Mouse (Mus musculus) adrenal gland, adult 18-20 months (tissue): Measurements from ENCODE around the gene Camk1. TPM values are rescaled to one million over a fixed set of nuclear protein-coding genes. Genes with fewer than 3 reads are reported as not detected.
A peak's percentile ranks its signal among the peaks of the same experiment; 100 is the strongest.
"Not testable (repeated sequence)": the region's sequence is repeated elsewhere in the genome, so short reads cannot be mapped to it uniquely, and the experiment has no call there.

Experiments
- DNase-seq, 2 experiments: peaks; one replicate each; pipeline ENCODE4 v3.0.0; 2021 to 2022; ENCODE audit warnings: low spot score in 2 of 2
- total RNA-seq, 2 experiments: library from RNA; stranded (reverse); gene quantifications; 1 replicate in 1 of 2; 2 replicates in 1 of 2; pipeline ENCODE4 v1.2.3; 2021

Gene Camk1
- total RNA-seq, 2 experiments from 2014 or later, result 53.1 to 55.4 TPM

DNA sequence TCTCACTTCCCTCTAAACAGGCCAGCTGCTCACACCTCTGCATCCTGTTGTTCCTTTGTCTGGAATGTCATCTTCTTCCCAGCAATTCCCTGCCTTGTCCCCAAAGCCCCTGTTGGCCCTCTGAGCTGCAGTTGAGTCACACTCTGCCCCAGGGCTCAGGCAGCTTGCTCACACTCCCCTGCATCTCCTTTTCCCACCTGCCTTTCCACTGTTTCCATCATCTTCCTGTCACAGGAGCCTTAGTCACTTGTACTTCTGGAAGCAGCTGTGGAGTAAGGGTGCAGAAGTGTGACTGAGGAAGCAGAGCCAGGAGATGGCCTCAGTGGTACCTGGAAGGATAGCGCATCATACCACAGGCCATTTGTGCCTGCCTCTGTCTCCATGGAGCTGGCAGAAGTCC, 18.5 kb upstream of the Camk1 start:
- DNase-seq, result no peak

DNA sequence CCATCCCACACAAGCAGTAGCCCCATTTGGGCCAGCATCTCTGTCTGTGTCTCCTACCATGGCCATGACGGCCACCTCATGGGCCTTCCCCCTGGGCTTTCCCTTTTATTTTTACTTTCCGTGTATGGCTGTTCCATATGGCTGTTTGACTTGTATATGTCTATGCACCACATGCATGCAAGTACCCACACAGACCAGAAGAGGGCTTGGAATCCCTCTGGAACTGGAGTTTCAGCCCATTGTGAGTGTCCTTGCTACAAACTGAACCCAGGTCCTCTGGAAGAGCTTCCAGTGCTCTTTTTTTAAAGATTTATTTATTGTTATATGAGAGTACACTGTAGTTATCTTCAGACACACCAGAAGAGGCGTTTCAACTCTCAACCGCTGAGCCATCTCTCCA, 17.7 kb upstream of the Camk1 start:
- DNase-seq, result no peak

DNA sequence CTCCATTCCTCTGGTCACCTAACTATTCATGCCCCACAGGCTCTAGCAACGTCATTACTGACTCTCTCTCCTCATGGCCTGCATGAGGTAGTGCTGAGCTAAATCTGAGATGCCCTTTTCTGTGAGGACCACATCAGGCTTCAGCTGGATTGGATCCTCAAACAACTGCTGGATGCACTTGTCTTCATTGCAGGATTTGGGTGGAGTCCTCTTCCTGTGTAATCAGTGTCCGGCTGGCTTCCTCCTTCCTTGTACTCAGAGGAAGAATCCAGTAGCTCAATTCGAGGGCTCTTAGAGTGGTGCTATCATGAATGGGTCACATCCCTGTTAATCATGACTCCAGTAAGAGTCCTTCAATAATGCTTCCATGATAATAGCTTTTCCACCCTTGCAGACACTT, 9.9 kb upstream of the Camk1 start:
- DNase-seq, result no peak

DNA sequence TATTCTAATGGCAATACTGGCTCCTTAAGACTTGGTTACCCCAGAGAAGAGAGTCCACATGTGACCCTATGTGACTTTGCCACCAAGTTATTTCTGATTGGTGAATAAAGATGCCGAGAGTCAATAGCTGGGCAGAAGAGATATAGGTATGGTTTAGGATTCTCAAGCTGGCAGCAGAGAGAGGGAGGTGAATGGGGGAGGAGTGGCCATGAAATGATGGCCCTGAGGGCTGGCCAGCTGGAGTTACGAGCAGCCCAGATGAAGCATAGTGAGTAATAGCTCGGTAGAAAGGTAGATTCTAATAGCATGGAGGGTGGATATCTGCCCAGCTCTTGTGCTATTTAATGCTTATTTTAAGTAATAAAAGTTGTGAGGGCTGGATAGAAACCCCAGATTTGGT, 9.0 kb upstream of the Camk1 start:
- DNase-seq, result no peak

DNA sequence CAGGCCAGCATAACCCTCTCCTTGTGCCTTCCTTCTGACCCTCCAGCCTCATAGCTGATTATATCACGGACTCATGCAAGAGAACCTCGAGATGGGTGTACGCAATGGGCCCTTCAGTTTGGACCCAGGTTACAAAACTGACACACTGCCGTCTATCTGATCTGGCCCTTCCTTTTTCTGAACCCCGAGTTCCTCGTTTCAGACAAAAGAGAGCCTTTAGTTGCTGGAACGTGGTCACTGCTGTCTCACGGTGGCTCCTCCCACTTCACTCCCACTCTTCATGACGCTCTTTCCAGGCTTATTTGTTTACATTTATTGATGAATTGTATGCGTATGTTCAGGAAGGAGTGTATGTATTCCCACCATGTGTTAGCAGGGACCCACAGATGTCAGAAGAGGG, 7.9 kb upstream of the Camk1 start:
- no peak for DNase-seq

DNA sequence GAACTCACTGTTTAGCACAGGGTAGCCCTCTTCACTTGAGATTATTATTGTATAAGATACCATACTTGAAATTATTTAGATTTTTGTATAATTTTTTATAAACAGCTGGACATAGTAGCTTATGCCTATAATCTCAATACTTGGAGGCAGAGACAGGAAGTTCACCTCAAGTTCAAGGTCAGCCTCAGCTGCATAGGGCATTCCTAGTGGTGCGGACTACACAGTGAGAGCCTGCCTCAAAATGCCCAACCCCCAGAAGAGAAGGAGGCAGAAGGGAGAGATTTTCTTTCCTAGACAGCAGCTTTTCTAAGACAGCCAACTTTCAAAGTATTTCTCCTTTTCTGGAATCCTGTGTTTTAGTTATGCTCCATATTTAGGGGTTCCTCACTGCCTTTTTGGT, 7.4 kb upstream of the Camk1 start:
- no peak for DNase-seq

DNA sequence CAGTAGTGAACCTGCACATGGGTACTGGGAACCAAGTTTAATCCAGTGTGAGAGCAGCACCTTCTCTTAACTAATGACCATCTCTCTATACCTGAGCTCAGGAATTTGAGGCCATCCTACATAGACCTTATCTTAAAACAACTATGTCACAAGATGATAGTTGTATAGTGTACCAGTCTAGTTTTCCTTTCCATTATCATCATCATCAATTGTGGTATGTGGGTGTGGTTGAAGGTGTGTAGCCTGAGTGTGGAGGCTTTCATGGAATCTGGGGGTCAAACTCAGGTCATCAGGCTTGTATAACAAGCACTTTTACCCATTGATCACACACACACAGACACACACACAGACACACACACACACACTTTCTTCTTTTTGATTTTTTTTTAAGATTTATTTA, 6.8 kb upstream of the Camk1 start:
- DNase-seq, result no peak

DNA sequence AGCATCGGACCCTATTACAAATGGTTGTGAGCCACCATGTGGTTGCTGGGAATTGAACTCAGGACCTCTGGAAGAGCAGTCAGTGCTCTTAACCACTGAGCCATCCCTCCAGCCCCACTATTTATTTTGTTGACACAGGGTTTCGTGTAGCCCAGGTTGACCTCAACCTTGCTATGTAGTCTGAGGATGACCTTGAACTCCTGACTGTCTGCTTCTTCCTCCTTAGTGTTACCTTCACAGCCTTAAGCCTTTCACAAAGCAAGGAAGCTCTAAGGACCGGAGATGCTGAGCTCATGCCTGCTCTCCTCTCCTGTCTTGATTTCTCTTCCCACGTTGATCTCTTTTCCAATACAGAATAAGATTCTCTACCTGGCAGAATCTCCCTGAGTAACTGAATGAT, 3.1 kb upstream of the Camk1 start:
- no peak for DNase-seq

DNA sequence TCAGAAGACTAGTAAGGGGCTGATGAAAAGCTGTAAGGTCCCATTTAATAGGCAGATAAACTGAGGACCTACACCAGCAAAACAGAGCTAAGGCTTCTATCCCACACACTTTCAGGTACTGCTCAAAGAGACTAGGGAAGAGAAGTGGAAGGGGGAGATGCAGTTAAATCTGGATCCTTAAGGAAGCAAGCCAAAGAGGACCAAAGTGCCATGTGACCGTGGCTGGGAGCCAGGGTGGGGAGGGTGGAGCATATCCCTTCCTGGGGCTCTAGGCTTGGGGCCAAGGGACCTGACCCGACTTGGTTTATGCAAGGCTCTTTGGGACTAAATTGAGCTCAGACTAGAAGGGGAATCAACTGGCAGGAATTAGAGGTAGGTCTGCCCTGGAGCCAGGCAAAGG, 537 bp upstream of the Camk1 start:
- DNase-seq, result peak; percentile 58 to 68

DNA sequence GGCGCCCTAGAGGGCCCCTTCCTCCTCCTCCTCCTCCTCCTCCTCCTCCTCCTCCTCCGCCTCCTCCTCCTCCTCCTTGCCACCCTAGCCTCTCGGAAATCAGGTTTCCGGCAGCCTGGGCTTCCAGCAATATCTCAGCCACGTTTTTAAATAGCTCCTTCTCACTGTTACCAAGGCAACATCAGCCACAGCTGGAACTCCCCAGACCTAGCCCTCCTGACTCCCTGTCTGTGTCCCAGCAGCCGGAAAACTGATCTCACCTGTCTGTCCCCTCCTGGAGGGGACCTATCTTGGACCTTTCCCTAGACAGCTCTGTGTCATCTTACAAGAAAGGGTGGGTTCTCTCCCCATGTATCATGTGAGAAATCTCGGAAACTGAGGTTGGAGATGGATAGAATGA, 1.5 kb downstream of the Camk1 start:
- no peak for DNase-seq

DNA sequence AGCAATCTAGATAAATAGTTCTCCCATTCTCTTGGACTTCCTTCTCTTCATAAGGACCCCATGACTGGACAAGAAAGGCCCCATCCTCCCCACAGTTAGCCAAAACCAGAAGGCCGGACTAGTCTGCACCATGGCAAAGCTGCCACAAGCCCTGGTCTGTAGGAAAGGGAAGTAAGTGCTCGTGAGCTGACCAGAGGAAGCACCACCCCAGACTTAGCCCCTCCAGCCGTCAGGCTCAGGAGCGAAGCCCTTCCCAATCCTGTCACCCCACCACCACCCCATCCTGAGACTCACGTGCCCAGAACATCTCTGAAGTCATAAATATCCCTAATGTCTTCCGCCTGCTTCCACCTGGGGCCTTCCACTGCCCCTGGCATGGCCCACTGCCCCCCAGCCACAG, 2.2 kb downstream of the Camk1 start:
- no peak for DNase-seq

DNA sequence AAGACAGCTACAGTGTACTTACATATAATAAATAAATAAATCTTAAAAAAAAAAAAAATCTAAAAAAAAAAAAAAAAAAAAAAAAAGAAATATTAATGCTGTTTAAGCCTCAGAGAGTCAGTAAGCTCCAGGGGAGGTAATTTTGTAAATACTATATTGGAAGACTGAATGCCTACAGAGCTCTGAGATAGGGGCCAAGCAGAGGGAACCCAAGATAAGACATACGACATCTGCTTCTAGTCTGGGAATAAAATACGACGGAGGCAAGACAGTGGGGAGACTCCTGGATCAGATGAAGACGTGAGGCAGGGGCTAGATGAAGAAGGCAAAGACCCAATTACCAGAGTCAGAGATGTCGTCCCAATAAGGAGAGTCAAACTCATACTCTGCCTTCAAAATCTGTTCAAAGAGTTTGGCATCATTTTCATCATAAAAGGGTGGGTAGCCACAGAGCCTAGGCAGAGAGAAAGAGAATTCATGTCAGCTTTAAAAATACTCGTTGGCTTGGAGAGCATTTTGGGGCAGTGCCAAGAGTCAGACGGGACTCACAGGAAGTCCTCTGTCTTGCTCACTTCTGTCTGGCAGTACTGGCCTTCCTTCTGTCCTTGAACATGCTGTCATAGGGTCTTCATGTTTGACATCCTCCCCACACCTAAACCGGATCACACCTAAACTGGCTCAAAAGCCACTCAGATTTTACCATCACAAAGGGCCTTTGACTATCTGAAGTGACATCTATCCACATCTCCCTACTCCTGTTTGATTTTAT, 6.7 kb downstream of the Camk1 start:
- peak in 1 of 2 experiments; percentile 44 for DNase-seq

DNA sequence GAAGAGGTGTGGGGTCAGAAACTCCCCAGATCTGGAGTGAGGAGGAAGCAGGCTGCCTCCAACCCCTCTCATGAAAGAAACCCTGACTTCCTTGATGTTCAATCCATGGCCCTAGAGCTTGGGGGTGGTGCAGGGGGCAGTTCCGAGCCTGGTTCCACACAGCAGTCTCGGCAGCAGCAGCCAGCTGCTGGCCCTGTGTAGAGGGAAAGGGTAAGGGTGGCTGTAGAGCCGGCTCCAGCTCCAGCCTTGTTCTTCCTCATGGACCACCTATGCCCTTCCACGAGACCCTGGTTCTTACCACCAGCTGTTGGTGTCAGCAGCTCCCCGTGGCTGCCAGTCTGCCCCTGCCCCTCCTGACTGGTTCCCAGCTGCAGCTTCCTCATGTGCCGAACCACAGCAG, 9.6 kb downstream of the Camk1 start:
- no peak for DNase-seq

DNA sequence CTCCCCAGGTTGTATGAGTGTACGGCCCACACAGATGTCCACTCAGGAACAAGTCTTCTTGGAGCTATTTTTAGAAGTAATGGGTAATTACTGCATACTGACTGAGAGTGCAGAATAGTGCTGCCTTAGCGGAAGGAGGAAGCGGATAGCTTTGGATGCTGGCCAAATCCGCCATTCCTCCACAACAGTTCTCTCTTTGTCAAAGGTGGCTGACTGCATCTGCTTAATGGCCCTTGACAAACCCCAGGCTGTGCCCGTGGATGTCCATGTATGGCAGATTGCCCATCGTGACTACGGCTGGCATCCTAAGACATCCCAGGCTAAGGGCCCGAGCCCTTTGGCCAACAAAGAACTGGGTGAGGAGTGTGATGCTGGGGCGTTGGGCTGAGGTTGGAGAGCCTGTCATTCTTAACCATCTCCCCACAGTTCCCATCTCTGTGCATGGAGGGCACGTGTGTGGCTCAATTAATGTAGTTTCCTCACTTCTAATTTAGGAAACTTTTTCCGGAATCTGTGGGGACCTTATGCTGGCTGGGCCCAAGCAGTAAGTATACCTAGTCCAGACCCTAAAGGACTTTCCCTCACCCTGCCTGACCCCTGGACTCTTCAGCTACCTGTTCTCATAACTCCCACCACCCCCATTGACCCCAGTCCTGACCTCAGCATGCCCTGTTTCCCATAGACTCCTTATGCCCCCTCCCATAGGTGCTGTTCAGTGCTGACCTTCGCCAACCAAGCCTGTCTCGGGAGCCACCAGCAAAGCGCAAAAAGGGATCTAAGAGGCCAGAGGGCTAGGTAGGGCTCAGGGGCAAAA, 10.4 kb downstream of the Camk1 start:
- DNase-seq, result no peak

DNA sequence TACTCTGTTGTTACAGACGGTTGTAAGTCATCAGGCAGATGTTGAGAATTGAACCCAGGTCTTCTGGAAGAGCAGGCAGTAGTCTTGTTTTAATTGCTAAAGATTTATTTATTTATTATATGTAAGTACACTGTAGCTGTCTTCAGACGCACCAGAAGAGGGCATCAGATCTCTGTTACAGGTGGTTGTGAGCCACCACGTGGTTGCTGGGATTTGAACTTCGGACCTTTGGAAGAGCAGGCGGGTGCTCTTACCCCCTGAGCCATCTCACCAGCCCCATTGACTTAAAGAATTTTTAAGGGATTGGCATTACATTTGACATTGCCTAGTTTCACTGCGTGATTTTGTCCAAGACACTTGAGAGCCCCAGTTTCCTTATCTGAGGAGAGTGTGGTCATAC, 11.1 kb downstream of the Camk1 start:
- DNase-seq, result not testable (repeated sequence)

DNA sequence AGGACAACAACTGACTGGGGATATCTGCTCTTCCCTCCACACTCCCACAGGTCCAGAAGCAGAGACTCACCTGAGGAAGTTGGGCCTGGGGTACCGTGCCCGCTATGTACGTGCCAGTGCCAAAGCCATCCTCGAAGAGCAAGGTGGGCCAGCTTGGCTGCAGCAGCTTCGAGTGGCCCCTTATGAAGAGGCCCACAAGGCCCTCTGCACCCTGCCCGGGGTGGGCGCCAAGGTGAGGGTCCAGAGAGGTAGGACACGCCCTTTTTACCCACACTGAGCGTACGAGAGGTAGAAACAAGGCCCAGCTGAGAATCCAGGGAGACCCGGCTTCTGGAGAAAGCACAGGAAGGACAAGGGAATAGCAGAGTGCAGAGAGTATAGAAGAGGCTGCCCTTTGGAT, 12.1 kb downstream of the Camk1 start:
- no peak for DNase-seq

DNA sequence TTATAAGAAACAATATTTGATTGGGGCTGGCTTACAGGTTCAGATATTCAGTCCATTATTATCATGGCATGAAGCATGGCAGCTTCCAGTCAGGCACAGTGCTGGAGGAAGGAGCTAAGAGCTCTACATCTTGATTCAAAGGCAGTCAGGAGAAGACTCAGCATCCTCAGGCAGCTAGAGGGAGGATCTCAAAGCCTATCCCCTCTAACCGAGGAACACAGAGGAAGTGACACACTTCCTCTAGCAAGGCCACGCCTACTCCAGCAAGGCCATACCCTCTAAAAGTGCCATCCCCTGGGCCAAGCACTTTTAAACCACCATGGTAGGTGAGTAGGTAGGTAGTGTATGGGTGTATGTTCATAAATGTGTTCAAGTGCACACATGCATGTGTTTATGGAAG, 13.2 kb downstream of the Camk1 start:
- DNase-seq, result no peak

DNA sequence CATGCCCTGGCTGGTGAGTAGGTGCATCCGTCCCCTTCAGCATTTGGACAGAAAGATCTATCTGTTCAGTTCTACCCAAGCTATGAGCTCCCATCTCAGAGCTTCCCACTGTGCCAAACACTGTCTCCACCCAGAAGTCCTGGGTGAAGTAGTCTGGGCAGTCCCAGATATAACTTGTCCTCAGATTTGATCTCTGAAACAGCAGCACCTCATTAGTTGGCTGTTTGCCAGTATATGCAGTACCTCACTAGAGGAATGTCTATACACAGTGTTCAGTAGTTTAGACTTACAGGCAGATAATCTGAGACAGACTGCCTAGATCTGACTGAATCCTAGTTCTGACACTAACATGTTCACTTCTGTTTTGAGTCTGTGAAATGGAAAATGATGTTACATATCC, 14.4 kb downstream of the Camk1 start:
- no peak for DNase-seq

DNA sequence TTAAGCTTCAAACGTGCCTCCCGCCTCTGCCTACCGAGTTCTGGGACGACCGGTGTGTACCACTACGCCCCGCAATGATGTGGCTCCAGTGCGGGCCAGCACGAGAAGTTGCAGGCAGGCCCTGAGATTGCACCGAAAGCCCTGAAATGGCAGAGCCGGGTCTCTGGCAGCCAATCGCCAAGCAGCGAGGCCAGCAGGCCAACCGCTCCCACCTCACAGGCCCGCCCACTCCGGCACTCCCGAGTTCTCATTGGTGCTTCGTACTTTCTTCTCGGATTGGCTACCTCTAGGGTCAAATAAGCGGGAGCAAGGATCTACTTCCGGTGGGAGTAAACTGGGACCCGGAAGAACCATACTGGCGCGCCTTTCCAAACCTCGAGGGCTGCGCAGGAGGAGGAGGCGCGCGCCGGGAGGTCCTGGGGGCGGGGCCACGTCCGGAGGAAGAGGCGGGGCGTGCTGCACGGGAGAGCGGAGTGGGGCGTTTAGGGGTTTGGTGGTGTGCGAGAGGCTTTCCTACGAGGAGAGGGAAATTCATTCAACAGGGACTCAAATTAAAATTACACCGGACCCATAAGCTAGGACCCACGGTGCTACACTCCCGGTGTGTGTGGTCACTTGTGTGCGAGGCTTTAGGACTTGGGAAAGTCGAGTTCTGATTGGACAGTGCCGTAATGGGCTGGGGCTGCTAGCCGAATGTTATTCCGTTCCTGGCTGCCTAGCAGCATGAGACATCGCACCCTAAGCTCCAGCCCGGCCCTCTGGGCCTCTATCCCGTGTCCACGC, 17.1 kb downstream of the Camk1 start, which contains the start of gene Ogg1:
Ogg1 (plus strand) TSS at position 440 of the 783 bp plus-strand sequence.
- peak; percentile 91 to 94 for DNase-seq

DNA sequence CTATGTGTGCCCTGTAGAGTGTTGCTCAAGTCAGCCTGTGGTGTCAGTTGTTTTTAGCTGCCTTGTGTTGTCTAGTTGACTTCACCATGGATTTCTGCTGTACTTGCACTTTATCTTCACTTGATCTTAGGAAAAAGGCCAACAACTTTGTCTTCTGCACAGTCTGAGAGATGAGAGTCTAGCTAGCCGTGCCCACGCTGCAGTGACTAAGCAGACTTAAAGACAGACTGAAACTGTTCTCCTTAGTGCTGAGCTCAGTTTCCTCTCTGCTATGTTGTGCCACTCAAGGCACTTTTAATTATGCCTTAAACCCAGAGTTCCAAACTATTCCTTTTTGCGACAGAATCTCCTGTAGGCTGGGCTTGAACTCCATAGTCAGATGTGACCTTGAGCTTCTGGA, 27.8 kb downstream of the Camk1 start:
- DNase-seq, result no peak

DNA sequence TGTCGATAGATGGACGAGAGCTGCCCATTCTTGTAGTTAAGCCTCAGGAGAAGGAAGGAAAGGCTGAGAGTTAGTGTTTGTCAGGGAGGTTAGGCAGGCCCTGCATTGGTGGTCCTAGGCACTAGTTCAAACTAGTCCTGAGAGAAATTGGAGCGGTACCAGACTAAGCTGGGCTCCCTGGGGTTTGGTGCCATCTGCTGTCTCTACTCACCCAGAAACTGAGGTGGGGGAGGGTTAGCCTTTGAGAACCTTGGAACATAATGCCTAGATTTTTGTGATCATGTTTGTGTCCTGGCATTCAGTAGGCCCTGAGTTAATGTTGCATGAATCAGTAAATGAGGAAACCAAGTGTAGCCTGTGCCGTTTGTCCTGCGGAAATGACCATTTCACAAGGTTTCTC, 35.6 kb downstream of the Camk1 start:
- DNase-seq, result peak in 1 of 2 experiments; percentile 24
